Mouse (Mus musculus): ENCODE data around the gene Ednra. TPM values are rescaled to one million over a fixed set of nuclear protein-coding genes. Genes with fewer than 3 reads are reported as not detected.

Gene Ednra
- polyA plus RNA-seq, 1 experiment: 2.4 TPM

- TF ChIP-seq CTCF (IDR thresholded peaks at IDR 0.05; ENCODE audit: extremely low read depth, insufficient read length, insufficient replicate concordance, low read depth, low read length) (no peak), POLR2A (IDR thresholded peaks at IDR 0.05; ENCODE audit: low read depth, low read length) (no peak)
- Histone ChIP-seq H3K36me3 (ENCODE audit: control insufficient read depth, insufficient read depth, low read length) (no peaks in the 10 kb centered on the region), H3K27me3 (ENCODE audit: control insufficient read depth, insufficient read depth, low read length) (no peaks in the 10 kb centered on the region; the same call in 1 of the 2 replicates), H3K27ac (ENCODE audit: insufficient read depth, low read depth, low read length) (no peak overlapping the region), H3K4me3 (ENCODE audit: low read depth, low read length) (no peak overlapping the region), H3K4me1 (ENCODE audit: control insufficient read depth, insufficient read depth, insufficient read length, low read length) (no peaks in the 10 kb centered on the region)
- 88% methylated on average over 7 of the region's 7 CpGs for whole genome bisulfite sequencing
These were observed 100.5 kb downstream of the Ednra start for GRCm38 (mm10) chr8:77623677-77624209.

- Histone ChIP-seq H3K4me3 (ENCODE audit: low read depth, low read length) (no peak overlapping the region), H3K27ac (ENCODE audit: insufficient read depth, low read depth, low read length) (no peak overlapping the region), H3K27me3 (ENCODE audit: control insufficient read depth, insufficient read depth, low read length) (no peaks in the 10 kb centered on the region), H3K4me1 (ENCODE audit: control insufficient read depth, insufficient read depth, insufficient read length, low read length) (no peaks in the 10 kb centered on the region), H3K36me3 (ENCODE audit: control insufficient read depth, insufficient read depth, low read length) (no peaks in the 10 kb centered on the region)
- TF ChIP-seq CTCF (IDR thresholded peaks at IDR 0.05; ENCODE audit: extremely low read depth, insufficient read length, insufficient replicate concordance, low read depth, low read length): no peak
- 27% methylated on average over 2 of the region's 2 CpGs for WGBS
These were observed 106.3 kb downstream of the Ednra start for GRCm38 (mm10) chr8:77617916-77618315.

Other genes starting within 250 kb of the Ednra start
- 3.4 and 4.0 TPM in 2 replicates for gene Arhgap10, start 206.5 kb downstream of the Ednra start, polyA plus RNA-seq (2012; rRNA removed)
- gene Prmt9, start 175.1 kb downstream of the Ednra start, polyA plus RNA-seq (2012; rRNA removed): 1.8 and 4.3 TPM in 2 replicates
- 1.1 and 1.6 TPM in 2 replicates for gene Tmem184c, start 113.8 kb downstream of the Ednra start, polyA plus RNA-seq (2012; rRNA removed)

Data from small intestine, adult 2 months (tissue).